Mouse (Mus musculus): Measurements from ENCODE around the gene Zfx. TPM values are rescaled to one million over a fixed set of nuclear protein-coding genes. Genes with fewer than 3 reads are reported as not detected.

The Zfx gene
- 14.7 and 18.4 TPM in 2 replicates for polyA plus RNA-seq (2015; fragmentation: Nextera tagmentation; extraction: Ambion mirVana)

GRCm38 (mm10) chrX:94123059-94123839, at the start of gene Zfx:
Gene Zfx, minus strand, starts transcription at chrX:94123702.

Other genes with a start within 250 kb of the Zfx start
- not detected in 2 replicates for gene AU015836, start 155.0 kb downstream of the Zfx start, polyA plus RNA-seq (2015; fragmentation: Nextera tagmentation; extraction: Ambion mirVana)
- gene Eif2s3x, start 89.2 kb upstream of the Zfx start, polyA plus RNA-seq (2015; fragmentation: Nextera tagmentation; extraction: Ambion mirVana), result 30.0 and 38.1 TPM in 2 replicates
- 5.5 and 6.0 TPM in 2 replicates for gene Klhl15, start 110.9 kb upstream of the Zfx start, polyA plus RNA-seq (2015; fragmentation: Nextera tagmentation; extraction: Ambion mirVana)
- not detected in 2 replicates for gene Fam90a1b, start 243.1 kb upstream of the Zfx start, polyA plus RNA-seq (2015; fragmentation: Nextera tagmentation; extraction: Ambion mirVana)
- 50.9 and 61.1 TPM in 2 replicates for gene Apoo, start 243.4 kb upstream of the Zfx start, polyA plus RNA-seq (2015; fragmentation: Nextera tagmentation; extraction: Ambion mirVana)